Mouse (Mus musculus) ES-E14 (cell line): Measurements from ENCODE around the gene Dgkk. TPM values are rescaled to one million over a fixed set of nuclear protein-coding genes. Genes with fewer than 3 reads are reported as not detected.
"Not testable (repeated sequence)": the region's sequence is repeated elsewhere in the genome, so short reads cannot be mapped to it uniquely, and the experiment has no call there.

Experiments used
- DNase-seq: peaks from one replicate; pipeline ENCODE4 v3.0.0-alpha.2; 2013; ENCODE audit warnings: low read depth, low spot score
- H3K27ac ChIP-seq: 2 replicates; pipeline ENCODE4 v1.5.1; 2012; ENCODE audit warnings: low read depth, mild to moderate bottlenecking, low read length, moderate library complexity, mixed read lengths; ENCODE audit not compliant: poor library complexity, insufficient read depth, severe bottlenecking
- H3K36me3 ChIP-seq: 2 replicates; pipeline ENCODE4 v1.6.1; 2012; ENCODE audit warnings: mild to moderate bottlenecking, low read length, moderate library complexity, mixed read lengths; ENCODE audit not compliant: control insufficient read depth, poor library complexity, insufficient read depth, severe bottlenecking
- H3K4me1 ChIP-seq, 2 experiments: fragments of 150-350 bp in 1 of 2; sonication (generic) in 1 of 2; 2 replicates each; pipeline ENCODE4 v1.6.1; 2012; ENCODE audit warnings: low read length in 2 of 2, mild to moderate bottlenecking in 1 of 2, mixed read lengths in 1 of 2; ENCODE audit not compliant: control insufficient read depth in 2 of 2, insufficient read depth in 2 of 2, poor library complexity in 1 of 2
- H3K4me3 ChIP-seq, 2 experiments: fragments of 150-350 bp in 1 of 2; sonication (generic) in 1 of 2; 2 replicates each; pipeline ENCODE4 v1.5.1; 2012; ENCODE audit warnings: low read length in 2 of 2, low read depth in 1 of 2, mild to moderate bottlenecking in 1 of 2, mixed read lengths in 1 of 2; ENCODE audit not compliant: insufficient read depth in 1 of 2, poor library complexity in 1 of 2, severe bottlenecking in 1 of 2
- H3K9ac ChIP-seq: 2 replicates; pipeline ENCODE4 v1.6.1; 2012; ENCODE audit warnings: low read depth, mild to moderate bottlenecking, low read length, mixed read lengths; ENCODE audit not compliant: poor library complexity, insufficient read depth, severe bottlenecking
- H3K9me3 ChIP-seq: fragments of 150-350 bp; sonication (generic); 2 replicates; pipeline ENCODE4 v1.6.1; 2012; ENCODE audit warnings: low read depth, mild to moderate bottlenecking, low read length; ENCODE audit not compliant: control insufficient read depth, insufficient read depth
- CHD2 ChIP-seq: IDR thresholded peaks from 2 replicates; pipeline ENCODE4 v1.6.1; 2014; ENCODE audit warnings: mild to moderate bottlenecking, low read depth, low read length, inconsistent platforms
- HCFC1 ChIP-seq: IDR thresholded peaks from 2 replicates; pipeline ENCODE4 v1.6.1; 2012; ENCODE audit warnings: low read length, inconsistent platforms, borderline replicate concordance; ENCODE audit not compliant: insufficient read depth
- MAFK ChIP-seq: IDR thresholded peaks from 2 replicates; pipeline ENCODE4 v1.6.1; 2014; ENCODE audit warnings: mild to moderate bottlenecking, low read depth, low read length, inconsistent platforms; ENCODE audit not compliant: insufficient read depth
- ZC3H11A ChIP-seq: IDR thresholded peaks from 2 replicates; pipeline ENCODE4 v1.6.1; 2012; ENCODE audit warnings: low read depth, mild to moderate bottlenecking, inconsistent platforms, low read length, borderline replicate concordance
- ZNF384 ChIP-seq: IDR thresholded peaks from 2 replicates; pipeline ENCODE4 v1.6.1; 2012; ENCODE audit warnings: low read depth, low read length, inconsistent platforms
- in situ Hi-C, 2 experiments: fragments of 600-800 bp; cut with MboI; formaldehyde crosslinking; loops; one replicate each; pipeline ENCODE4 v1.15.1; 2025; ENCODE audit warnings: low sequenced_read_pairs in 2 of 2, inconsistent platforms in 1 of 2; ENCODE audit not compliant: unreplicated experiment in 2 of 2
- total RNA-seq: library from RNA; depleted of rRNA; stranded (reverse); fragments of 300-350 nt; gene quantifications from 2 replicates; pipeline ENCODE4 v1.2.3, GENCODE M21; 2012; rRNA removed

Dgkk gene
- 0.37 and 0.54 TPM in 2 replicates for total RNA-seq

- H3K9me3 ChIP-seq, H3K36me3 ChIP-seq, H3K9ac ChIP-seq, in situ Hi-C loops, H3K27ac ChIP-seq, H3K4me1 ChIP-seq, DNase-seq: not testable (repeated sequence)
- peak within 1 kb of the TSS; percentile 51 to 52; a peak in 3 of 4 replicates for H3K4me3 ChIP-seq
Measured at GRCm38 (mm10) chrX:6779006-6779405, at the start of gene Dgkk. Dgkk (plus strand) TSS chrX:6779306.

GRCm38 (mm10) chrX:6733998-6734397, 45.1 kb upstream of the Dgkk start:
- no peak overlapping the region for H3K4me3 ChIP-seq
- in situ Hi-C loops = no loop called here
- no peaks in the 10 kb centered on the region for H3K4me1 ChIP-seq
- H3K9me3 ChIP-seq = no peaks in the 10 kb centered on the region
- no peak for DNase-seq
- no peak overlapping the region for H3K9ac ChIP-seq
- no peaks in the 10 kb centered on the region for H3K36me3 ChIP-seq
- TF ChIP-seq MAFK (no peak), CHD2 (no peak), HCFC1 (no peak), ZC3H11A (no peak), ZNF384 (no peak)
- no peak overlapping the region for H3K27ac ChIP-seq

GRCm38 (mm10) chrX:6750714-6751113, 28.4 kb upstream of the Dgkk start:
- no peak for TF ChIP-seq HCFC1
- TF ChIP-seq ZC3H11A = no peak
- no peak for TF ChIP-seq MAFK
- TF ChIP-seq ZNF384 = no peak
- TF ChIP-seq CHD2 = no peak
- no peaks in the 10 kb centered on the region for H3K4me1 ChIP-seq
- no peaks in the 10 kb centered on the region for H3K9me3 ChIP-seq
- no peaks in the 10 kb centered on the region for H3K36me3 ChIP-seq
- H3K4me3 ChIP-seq = no peak overlapping the region
- H3K27ac ChIP-seq = no peak overlapping the region
- DNase-seq = no peak
- in situ Hi-C loops = no loop called here
- no peak overlapping the region for H3K9ac ChIP-seq

- TF ChIP-seq CHD2 = no peak
- TF ChIP-seq ZC3H11A = no peak
- TF ChIP-seq ZNF384 = no peak
- no peak for TF ChIP-seq HCFC1
- TF ChIP-seq MAFK = no peak
- Histone ChIP-seq H3K4me3 (no peak overlapping the region), H3K9me3 (no peaks in the 10 kb centered on the region), H3K27ac (no peak overlapping the region), H3K9ac (no peak overlapping the region), H3K4me1 (no peaks in the 10 kb centered on the region), H3K36me3 (no peaks in the 10 kb centered on the region)
- in situ Hi-C loops = no loop called here
- no peak for DNase-seq
Measured at GRCm38 (mm10) chrX:6751549-6752047, 27.5 kb upstream of the Dgkk start.

GRCm38 (mm10) chrX:6777489-6778249, 1.4 kb upstream of the Dgkk start:
- no peak for TF ChIP-seq HCFC1
- TF ChIP-seq MAFK = no peak
- TF ChIP-seq ZC3H11A = no peak
- no peak for TF ChIP-seq ZNF384
- no peak for TF ChIP-seq CHD2
- H3K4me1 ChIP-seq = no peaks in the 10 kb centered on the region
- no peak for DNase-seq
- no peak overlapping the region for H3K9ac ChIP-seq
- H3K27ac ChIP-seq = no peak overlapping the region
- H3K9me3 ChIP-seq = no peaks in the 10 kb centered on the region
- peak overlapping the region in 1 of 2 experiments; percentile 51; a peak in 1 of 4 replicates for H3K4me3 ChIP-seq
- in situ Hi-C loops = no loop called here
- no peaks in the 10 kb centered on the region for H3K36me3 ChIP-seq
